Mouse (Mus musculus): ENCODE results near the gene Slc6a11.

DNA sequence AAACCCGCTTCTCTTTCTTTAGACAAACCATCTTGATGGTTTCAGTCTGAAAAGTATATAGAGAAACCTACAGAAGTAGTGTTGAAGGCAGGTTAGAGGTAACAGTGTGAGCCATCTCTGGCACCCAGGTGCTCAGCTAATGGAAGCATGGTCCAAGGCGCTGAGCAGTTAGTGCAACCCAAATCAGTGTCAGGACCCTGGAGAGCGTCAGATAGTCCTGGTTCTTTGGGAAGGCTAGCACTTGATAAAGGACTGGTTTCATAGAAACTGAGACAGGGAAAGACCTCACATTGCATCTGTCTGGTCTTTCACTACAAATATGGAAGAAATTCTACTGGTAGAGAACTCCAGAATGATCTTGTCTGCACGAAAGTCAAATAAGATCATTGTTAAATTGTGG, 56.1 kb downstream of the Slc6a11 start:
- no peak for TF ChIP-seq CTCF (IDR thresholded peaks at IDR 0.05; ENCODE audit: low read depth, low read length)
- TF ChIP-seq POLR2A (IDR thresholded peaks at IDR 0.05; ENCODE audit: extremely low read depth, insufficient read depth, low read length), result no peak
